Mouse (Mus musculus): Measurements from ENCODE around the gene Gm4847.

The Gm4847 gene

GRCm38 (mm10) chr1:166647593-166647992 is at the start of gene Gm4847:
Gene Gm4847, minus strand, starts transcription at chr1:166647693.
- no peak for DNase-seq

DNA sequence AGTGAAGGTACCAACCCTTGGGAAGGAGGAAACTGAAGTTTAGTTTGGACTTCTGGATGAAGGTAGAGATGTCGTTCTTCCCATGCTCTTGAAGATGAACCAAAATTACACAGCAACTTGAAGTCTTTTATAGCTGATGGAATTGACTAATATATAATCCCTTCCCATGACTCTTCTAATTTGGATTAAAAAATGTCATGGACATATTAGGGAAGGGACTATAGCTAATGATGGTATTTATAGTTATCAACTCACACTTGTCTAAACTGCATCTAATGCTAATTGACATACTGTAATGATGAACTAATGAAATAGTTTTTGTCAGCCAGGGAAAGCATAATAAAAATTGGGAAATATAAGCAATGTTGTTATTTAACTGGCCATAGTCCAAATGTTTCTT is 34.3 kb upstream of the Gm4847 start, which contains the start of gene Fmo9:
Gene Fmo9, minus strand, starts transcription at position 101 of the 400 bp plus-strand sequence.
- DNase-seq: no peak

- no peak for DNase-seq
Observed at GRCm38 (mm10) chr1:166669264-166669663, 21.8 kb upstream of the Gm4847 start.

DNA sequence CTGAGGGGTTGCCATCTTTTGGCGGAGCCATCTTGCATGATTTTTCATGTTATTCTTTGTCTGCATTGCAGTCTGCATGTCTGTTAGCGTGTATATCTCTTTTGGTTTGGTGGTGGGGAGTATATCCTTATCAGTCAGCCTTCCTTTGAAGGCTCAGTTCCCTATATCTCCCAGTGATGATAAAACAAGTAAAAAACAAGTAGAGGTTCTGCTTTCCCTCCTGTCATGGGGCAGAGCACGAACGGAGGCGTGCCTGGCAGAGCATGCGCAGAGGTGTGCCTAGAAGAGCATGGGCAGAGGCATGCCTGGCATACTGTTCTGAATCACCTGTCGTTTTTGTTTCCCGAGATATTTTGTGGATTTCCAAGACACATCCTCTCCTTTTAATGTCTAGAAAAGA is 13.3 kb upstream of the Gm4847 start:
- no peak for DNase-seq
